Mouse (Mus musculus): ENCODE measurements around the gene Kmt2b. TPM values are rescaled to one million over a fixed set of nuclear protein-coding genes. Genes with fewer than 3 reads are reported as not detected.
A peak's percentile ranks its signal among the peaks of the same experiment; 100 is the strongest.

Gene Kmt2b
- polyA plus RNA-seq, 1 experiment = 16.1 TPM

DNA sequence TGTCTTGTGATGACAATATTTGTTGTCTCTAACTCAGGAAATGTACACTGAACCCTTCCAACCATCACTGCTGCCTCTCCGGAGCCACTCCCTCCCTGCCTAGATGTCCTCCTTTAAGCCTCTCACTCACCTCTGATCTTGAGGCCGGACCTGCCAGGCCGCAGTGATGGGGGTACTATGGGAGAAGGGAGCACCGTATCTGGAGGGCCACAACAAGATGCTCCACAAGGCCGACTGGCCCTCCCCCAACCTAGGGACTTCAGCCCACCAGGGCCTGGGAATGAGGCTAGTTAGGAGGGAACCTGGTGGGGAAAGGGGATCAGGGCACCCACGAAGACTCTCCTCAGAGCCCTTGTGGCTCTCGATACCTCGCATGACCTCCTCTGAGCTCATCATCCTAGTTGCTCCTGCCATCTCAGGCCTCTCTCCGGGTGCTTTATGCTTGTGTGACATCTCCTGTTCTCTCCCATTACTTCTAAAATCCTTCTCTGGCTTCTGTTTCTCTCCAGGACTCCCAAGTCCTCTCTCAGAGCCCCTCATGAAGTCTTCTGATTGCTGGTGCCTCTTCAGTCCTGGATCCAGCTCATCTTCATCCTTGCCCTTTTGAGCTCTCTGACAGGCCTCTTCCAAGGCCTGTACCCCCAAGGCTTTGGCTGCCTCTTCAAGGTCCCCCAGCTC, 2.5 kb upstream of the Kmt2b start:
- Histone ChIP-seq H3K27ac (replicated peaks; ENCODE audit: low read depth, low read length) (no peak overlapping the region), H3K4me1 (ENCODE audit: control insufficient read depth, insufficient read depth, insufficient read length, low read length) (peaks cover 2% of the 10 kb centered on the region), H3K4me3 (ENCODE audit: insufficient read depth, low read depth, low read length) (no peak overlapping the region)

- peak overlapping the region; percentile 69 for H3K27ac ChIP-seq (replicated peaks; ENCODE audit: low read depth, low read length)
- peaks cover 2% of the 10 kb centered on the region for H3K4me1 ChIP-seq (ENCODE audit: control insufficient read depth, insufficient read depth, insufficient read length, low read length)
- H3K4me3 ChIP-seq (ENCODE audit: insufficient read depth, low read depth, low read length) = peak overlapping the region; percentile 73
These were observed 1.1 kb upstream of the Kmt2b start for GRCm38 (mm10) chr7:30589435-30590301.

- H3K4me1 ChIP-seq (ENCODE audit: control insufficient read depth, insufficient read depth, insufficient read length, low read length) = peaks cover 2% of the 10 kb centered on the region
- H3K27ac ChIP-seq (replicated peaks; ENCODE audit: low read depth, low read length) = peak overlapping the region; percentile 81
- peak overlapping the region; percentile 99 for H3K4me3 ChIP-seq (ENCODE audit: insufficient read depth, low read depth, low read length)
These were observed 471 bp downstream of the Kmt2b start for GRCm38 (mm10) chr7:30587842-30588667.

DNA sequence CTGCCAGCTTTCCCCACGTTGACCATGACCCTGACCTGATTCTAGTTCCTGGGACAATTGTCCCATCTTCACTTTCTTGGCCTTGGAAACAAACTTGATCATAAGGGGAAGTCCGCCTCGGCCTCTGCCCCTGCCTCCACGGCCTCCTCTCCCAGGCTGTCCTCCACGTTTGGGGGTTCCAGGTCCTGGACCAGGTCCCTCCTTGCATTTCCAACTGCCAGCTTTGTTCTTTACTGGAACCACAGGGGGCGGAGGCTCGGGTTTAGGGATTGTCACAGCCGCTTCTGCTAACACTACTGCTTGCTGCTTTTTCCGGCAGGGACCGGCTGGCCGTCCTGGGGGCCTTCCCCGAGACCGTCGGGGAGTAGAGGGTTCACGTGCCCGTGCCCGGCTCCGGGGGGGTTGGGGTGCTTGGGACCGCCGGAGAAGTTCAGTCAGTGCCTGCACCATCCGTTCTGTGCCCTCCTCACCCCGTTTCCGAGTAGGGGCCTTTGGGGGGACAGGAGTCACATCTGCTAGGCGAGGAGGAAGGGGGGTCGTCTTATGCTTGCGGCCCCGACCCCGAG, 2.0 kb downstream of the Kmt2b start:
- peak overlapping the region; percentile 99; the same call in 1 of the 2 replicates for H3K4me3 ChIP-seq (ENCODE audit: insufficient read depth, low read depth, low read length)
- H3K4me1 ChIP-seq (ENCODE audit: control insufficient read depth, insufficient read depth, insufficient read length, low read length) = peaks cover 2% of the 10 kb centered on the region
- no peak overlapping the region for H3K27ac ChIP-seq (replicated peaks; ENCODE audit: low read depth, low read length)

- Histone ChIP-seq H3K27ac (replicated peaks; ENCODE audit: low read depth, low read length) (no peak overlapping the region), H3K4me3 (ENCODE audit: insufficient read depth, low read depth, low read length) (no peak overlapping the region), H3K4me1 (ENCODE audit: control insufficient read depth, insufficient read depth, insufficient read length, low read length) (peaks cover 2% of the 10 kb centered on the region)
These were observed 3.4 kb downstream of the Kmt2b start for GRCm38 (mm10) chr7:30585170-30585569.

DNA sequence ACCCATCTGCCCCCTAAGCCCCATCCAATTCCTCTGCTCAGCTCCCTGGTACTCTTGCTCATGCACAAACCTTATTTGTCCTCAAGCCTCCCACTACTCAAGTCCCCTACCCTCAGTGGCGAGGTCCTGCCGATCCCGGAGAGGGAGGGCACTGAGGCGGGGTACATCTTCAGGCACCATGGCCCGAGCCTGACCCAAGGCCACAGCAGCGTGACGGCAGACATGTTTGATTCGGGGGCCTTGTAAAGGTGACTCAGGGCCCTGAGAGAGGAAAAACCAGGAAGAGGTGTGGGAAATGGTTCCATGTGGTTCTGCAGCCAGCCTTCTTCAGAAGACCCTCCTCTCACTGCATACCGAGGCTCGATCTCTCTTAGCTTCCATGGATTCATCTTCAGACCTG, 4.2 kb downstream of the Kmt2b start:
- no peak overlapping the region for H3K4me3 ChIP-seq (ENCODE audit: insufficient read depth, low read depth, low read length)
- H3K27ac ChIP-seq (replicated peaks; ENCODE audit: low read depth, low read length) = no peak overlapping the region
- peaks cover 2% of the 10 kb centered on the region; the same call in 1 of the 2 replicates for H3K4me1 ChIP-seq (ENCODE audit: control insufficient read depth, insufficient read depth, insufficient read length, low read length)

GRCm38 (mm10) chr7:30581547-30581946, 7.0 kb downstream of the Kmt2b start:
- no peaks in the 10 kb centered on the region for H3K4me1 ChIP-seq (ENCODE audit: control insufficient read depth, insufficient read depth, insufficient read length, low read length)
- no peak overlapping the region for H3K4me3 ChIP-seq (ENCODE audit: insufficient read depth, low read depth, low read length)
- no peak overlapping the region for H3K27ac ChIP-seq (replicated peaks; ENCODE audit: low read depth, low read length)

DNA sequence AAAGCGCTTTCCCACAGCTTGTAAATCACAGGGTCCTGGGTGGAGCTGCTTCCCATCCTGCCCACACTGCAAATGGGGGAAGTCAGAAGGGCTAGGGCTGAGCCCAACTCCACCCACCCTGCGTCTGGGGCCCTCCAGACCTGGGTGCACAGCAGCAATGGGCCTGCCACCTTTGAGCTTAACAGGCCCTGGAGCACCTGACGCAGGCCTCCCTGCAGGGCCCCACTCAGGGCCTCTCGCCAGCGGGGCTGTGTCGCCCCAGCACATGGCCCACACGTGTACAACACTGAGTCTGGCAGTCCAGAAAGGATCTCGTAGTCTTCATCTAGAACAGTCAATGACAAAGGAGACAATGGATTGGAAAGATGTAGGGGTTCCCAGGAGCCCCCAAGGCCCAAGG, 8.6 kb downstream of the Kmt2b start:
- H3K4me3 ChIP-seq (ENCODE audit: insufficient read depth, low read depth, low read length) = no peak overlapping the region
- no peak overlapping the region for H3K27ac ChIP-seq (replicated peaks; ENCODE audit: low read depth, low read length)
- no peaks in the 10 kb centered on the region for H3K4me1 ChIP-seq (ENCODE audit: control insufficient read depth, insufficient read depth, insufficient read length, low read length)

- no peak overlapping the region for H3K27ac ChIP-seq (replicated peaks; ENCODE audit: low read depth, low read length)
- H3K4me1 ChIP-seq (ENCODE audit: control insufficient read depth, insufficient read depth, insufficient read length, low read length) = no peaks in the 10 kb centered on the region
- no peak overlapping the region for H3K4me3 ChIP-seq (ENCODE audit: insufficient read depth, low read depth, low read length)
These were observed 15.6 kb downstream of the Kmt2b start for GRCm38 (mm10) chr7:30572969-30573368.

- no peak overlapping the region for H3K27ac ChIP-seq (replicated peaks; ENCODE audit: low read depth, low read length)
- H3K4me1 ChIP-seq (ENCODE audit: control insufficient read depth, insufficient read depth, insufficient read length, low read length) = no peaks in the 10 kb centered on the region
- no peak overlapping the region for H3K4me3 ChIP-seq (ENCODE audit: insufficient read depth, low read depth, low read length)
These were observed 16.1 kb downstream of the Kmt2b start for GRCm38 (mm10) chr7:30572389-30572788.

GRCm38 (mm10) chr7:30567555-30567954, 21.0 kb downstream of the Kmt2b start:
- H3K4me3 ChIP-seq (ENCODE audit: insufficient read depth, low read depth, low read length) = no peak overlapping the region
- 0 out of 2 replicates have a peak, but pooled peaks cover 4% of the 10 kb centered on the region for H3K4me1 ChIP-seq (ENCODE audit: control insufficient read depth, insufficient read depth, insufficient read length, low read length)
- no peak overlapping the region for H3K27ac ChIP-seq (replicated peaks; ENCODE audit: low read depth, low read length)

DNA sequence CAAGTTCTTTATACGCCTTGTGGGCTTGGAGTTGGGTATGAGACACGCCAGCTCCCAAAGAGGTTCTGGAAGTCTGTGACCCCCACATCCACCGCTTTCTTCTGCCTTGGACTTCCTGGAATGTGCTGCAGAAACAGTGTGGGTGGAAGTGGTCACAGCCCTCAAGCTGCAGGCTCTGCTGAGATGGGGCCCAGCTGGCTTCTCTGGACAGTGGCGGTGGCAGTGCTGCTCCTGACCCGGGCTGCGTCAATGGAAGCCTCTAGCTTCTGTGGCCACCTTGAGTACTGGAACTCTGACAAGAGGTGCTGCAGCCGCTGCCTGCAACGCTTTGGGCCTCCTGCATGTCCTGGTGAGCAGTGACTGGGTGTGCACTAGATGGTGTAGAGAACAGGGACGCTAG, 22.5 kb downstream of the Kmt2b start:
- Histone ChIP-seq H3K4me1 (ENCODE audit: control insufficient read depth, insufficient read depth, insufficient read length, low read length) (0 out of 2 replicates have a peak, but pooled peaks cover 4% of the 10 kb centered on the region), H3K4me3 (ENCODE audit: insufficient read depth, low read depth, low read length) (no peak overlapping the region)

GRCm38 (mm10) chr7:30564970-30565571, 23.5 kb downstream of the Kmt2b start, which contains the start of gene Igflr1:
TSS of gene Igflr1 (plus strand) at chr7:30565427.
- Histone ChIP-seq H3K4me3 (ENCODE audit: insufficient read depth, low read depth, low read length) (no peak within 1 kb of the TSS), H3K4me1 (ENCODE audit: control insufficient read depth, insufficient read depth, insufficient read length, low read length) (0 out of 2 replicates have a peak, but pooled peaks cover 4% of the 10 kb centered on the region), H3K27ac (replicated peaks; ENCODE audit: low read depth, low read length) (no peak within 1 kb of the TSS)

More for the DNA sequence above, 22.5 kb downstream of the Kmt2b start:
- H3K27ac ChIP-seq (replicated peaks; ENCODE audit: low read depth, low read length) = no peak overlapping the region

GRCm38 (mm10) chr7:30563906-30564280, 24.6 kb downstream of the Kmt2b start:
- peak overlapping the region; percentile 87; the same call in 1 of the 2 replicates for H3K27ac ChIP-seq (replicated peaks; ENCODE audit: low read depth, low read length)
- 0 out of 2 replicates have a peak, but pooled peaks cover 4% of the 10 kb centered on the region for H3K4me1 ChIP-seq (ENCODE audit: control insufficient read depth, insufficient read depth, insufficient read length, low read length)
- peak overlapping the region; percentile 84 for H3K4me3 ChIP-seq (ENCODE audit: insufficient read depth, low read depth, low read length)
